Mouse (Mus musculus): Measurements from ENCODE around the gene Gabpb1. TPM values are rescaled to one million over a fixed set of nuclear protein-coding genes. Genes with fewer than 3 reads are reported as not detected.

Gene Gabpb1
- total RNA-seq (2021): 10 to 100 TPM; 15.4 to 19.6 TPM
- long read RNA-seq, full-length matches to known transcripts: 16 of 36 reads
- long read RNA-seq, partial matches to known transcripts: 4 of 36 reads
- long read RNA-seq, other reads (novel, unspliced or antisense): 16 of 36 reads

DNA sequence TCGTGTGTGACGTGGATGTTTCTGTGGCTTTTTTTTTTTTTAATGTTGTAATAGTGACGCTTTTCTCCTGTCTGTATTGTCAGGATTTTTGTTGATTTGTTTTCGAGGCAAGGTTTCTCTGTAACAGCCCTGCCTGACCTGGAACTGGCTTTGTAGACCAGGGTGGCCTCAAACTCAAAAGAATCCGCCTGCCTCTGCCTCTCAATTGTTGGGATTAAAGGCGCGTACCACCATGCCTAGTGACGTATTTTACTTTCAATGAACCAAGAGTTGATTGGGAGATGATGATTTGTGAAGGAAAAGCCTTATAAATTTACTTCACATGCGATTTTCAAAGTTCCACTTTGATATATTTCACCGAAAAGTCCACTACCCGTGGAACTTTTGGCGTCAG, at the start of gene Gabpb1:
TSS of gene Gabpb1 (minus strand) at position 216 of the 394 bp plus-strand sequence.
- no peak for DNase-seq (ENCODE audit: low spot score in 2 of 2)

DNA sequence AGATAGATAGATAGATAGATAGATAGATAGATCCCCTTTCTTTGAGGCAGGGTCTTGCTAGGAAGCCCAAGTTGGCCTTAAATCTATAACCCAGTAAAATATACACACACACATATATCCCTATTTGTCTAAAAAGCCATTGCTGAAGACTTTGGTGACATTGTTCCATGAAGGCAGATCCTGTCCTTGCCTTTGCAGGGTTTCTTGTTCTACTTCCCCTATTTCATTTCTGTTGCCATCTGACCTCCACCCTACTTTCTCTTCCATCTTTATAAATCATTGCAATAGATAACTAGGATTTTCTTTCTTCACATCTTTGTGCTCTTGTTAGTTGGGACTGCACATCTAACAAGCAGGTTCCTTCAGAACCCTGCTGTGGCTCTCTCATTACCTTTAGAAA, 36.8 kb upstream of the Gabpb1 start:
- DNase-seq (ENCODE audit: low spot score in 2 of 2): no peak

DNA sequence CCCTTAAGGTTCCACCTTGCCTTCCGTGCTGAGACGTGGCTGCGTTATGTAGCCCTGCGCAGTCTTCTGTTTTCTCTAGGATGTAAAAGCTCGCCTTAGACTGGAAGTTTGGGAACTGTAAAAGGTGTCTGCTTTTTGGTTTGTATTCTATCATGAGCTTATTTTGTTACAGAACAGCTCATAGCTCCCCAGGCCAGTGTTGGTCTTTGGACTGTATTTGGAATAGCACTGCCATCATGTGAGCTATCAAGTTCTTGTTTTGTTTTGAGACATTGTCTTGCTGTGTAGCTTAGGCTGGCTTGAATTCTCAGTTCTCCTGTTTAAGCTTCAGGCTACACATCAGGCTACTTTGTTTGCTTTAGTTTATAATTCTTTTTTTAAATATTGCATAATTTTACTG, 36.4 kb upstream of the Gabpb1 start:
- DNase-seq (ENCODE audit: low spot score in 2 of 2): no peak

DNA sequence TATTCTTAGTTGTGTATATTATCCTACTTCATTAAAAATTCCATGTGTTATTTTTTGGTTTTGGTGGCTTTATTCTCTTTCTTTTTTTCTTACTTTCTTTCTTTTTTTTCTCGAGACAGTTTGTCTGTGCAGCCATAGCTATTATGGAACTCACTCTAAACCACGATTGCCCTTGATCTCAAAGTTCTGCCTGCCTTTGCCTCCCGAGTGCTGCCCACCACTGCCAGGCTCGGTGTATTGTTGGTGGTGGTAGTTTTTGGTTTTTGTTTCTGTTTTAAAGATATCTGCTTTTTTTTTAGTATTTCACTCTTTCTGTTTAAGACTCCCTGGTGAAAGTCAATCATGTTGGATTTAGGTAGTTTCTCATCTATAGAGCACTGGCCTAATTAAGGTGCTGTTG, 32.2 kb upstream of the Gabpb1 start:
- DNase-seq (ENCODE audit: low spot score in 2 of 2): no peak

DNA sequence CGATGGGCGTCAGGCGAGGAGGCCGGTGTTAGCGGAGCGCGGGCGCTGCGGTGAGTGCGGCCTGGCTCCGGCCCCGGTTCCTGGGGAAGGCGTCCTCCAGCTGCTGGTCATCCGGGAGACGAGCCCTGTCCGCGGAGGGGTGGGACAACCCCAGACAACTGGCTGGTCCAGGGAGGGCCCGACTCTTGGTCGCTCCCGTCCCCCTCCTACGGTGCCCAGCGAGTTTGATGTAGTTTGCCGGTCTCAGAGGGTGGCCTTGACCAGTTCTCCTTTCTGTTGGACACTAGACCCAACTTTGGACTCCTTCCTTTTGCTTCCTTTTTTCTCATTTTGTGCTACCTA, 31.3 kb upstream of the Gabpb1 start:
- no peak for DNase-seq (ENCODE audit: low spot score in 2 of 2)

DNA sequence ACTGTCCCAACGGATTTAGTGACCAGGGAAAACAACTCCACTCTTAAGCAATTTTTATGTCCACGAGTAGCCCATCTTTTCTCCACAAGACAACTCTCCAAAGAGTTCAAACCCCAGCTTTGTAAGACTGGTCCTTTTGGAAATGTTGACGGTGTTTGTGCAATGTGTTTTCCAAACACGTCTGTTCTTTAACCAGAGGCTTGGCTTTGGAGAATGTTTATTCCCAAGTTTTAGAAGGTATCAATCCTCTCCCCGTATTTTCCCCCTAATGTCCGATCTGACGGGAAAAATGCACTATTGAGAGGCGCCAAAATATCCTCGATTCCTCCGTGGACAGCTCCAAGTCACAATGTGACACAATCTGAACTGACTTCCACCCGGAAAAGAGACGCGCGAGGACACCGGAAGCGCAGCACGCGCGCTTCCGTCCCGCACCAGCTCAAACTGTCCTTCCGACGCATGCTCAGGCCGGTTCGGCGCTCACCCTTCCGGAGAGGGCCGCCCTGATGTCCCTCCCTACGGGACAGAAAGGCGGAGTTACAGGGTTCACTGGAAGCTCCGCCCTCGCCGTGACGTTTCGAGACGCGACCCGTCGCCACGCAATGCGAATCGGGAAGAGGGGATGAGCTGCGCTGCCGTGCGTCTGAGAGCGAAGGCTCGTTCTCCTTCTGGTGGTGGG, 30.8 kb upstream of the Gabpb1 start, which contains the start of gene Usp8:
TSS of gene Usp8 (plus strand) at position 570 of the 679 bp plus-strand sequence.
- peak; percentile 98 to 99 for DNase-seq (ENCODE audit: low spot score in 2 of 2)

DNA sequence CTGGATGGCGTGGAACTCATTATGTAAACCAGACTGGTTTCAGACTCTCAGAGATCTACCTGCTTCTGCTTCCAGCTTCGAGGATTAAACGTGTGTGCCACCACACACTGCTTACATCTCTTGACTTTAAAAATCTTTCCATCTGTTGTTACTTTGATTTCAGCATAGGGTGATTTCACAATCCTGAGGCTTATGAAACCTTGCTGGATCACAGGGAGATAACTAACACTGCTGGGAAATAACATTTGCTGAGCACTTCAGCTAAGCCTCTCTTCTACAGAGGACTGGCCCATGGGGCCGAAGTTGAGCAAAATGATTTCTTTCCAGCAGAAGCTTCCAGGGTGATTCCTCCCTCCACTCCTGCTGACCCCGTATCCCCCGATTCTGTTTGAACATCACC, 19.1 kb upstream of the Gabpb1 start:
- DNase-seq (ENCODE audit: low spot score in 2 of 2): no peak

DNA sequence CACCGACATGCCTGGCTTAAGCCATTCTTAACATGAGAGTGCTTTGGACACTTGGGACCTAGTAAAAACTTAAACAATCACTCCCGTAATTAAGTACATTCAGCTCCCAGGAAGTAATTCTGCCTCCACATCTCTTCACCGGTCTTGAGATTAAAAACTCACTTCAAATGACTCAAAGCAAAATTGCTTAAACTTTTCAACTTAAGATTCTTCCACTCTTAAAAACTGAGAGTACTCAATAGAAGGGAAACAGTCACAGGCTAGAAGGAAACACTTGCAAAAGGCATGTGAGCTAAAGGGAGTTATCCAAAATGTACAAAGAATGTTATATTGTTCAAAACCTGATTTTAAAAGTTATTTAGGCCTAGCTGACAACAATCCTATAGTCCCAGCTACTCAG, 15.2 kb upstream of the Gabpb1 start:
- DNase-seq (ENCODE audit: low spot score in 2 of 2): no peak

DNA sequence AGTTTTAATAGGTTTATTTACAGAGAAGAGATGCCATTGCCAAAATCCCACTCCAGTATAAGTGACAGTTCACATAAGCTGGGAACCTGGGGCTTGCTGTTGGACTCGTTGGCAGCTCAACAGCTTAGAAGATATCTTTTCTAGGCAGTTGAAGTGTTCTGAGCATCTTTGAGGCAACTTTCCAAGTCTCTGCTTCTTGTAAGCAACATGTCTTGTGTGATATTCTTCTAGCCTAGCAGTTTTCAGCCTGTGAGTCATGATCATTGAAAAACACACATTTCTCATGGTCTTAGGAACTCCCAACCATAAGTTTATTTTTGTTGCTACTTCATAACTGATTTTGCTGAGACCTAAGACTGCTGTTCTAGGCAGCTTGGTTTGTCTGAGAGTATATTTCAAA, 6.8 kb upstream of the Gabpb1 start:
- DNase-seq (ENCODE audit: low spot score in 2 of 2): no peak

DNA sequence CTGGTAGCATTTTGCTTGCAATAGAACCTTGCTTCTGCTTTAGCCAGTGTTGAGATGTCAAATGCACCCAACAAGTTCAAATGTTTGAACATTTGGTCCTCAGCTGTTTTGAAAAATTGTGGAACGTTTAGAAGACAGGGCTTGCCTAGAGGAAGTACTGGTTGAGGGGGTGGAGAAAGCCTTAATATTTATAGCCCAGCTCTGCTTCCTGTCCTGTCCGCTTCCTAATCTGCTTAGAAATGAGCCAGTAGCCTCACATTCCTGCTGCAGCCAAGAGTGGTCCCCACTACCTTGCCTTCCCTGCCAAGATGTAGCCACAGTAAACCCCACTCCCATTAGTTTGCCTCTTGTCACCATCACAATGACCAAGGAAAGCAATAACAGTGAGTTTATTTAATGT, 6.2 kb upstream of the Gabpb1 start:
- DNase-seq (ENCODE audit: low spot score in 2 of 2): no peak

DNA sequence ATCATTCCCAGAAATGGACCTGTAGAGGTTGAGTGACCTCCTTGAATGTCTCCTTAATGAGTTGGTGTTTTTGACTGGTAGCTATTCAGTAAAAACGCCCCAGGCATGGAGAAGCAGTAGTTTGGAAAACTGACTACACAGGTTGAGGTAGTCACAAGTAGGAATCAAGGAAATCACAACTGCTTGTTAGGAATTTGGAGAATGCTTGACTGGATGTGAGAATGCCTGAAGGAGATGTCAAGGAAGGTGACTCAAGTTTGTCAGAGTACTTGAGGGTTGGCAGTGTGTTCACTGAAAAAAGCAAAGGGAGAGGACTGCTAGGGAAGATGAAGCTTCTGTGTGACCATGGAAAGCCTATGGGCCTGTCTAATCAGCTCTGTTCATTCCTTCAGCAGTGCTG, 1.2 kb upstream of the Gabpb1 start:
- no peak for DNase-seq (ENCODE audit: low spot score in 2 of 2)

DNA sequence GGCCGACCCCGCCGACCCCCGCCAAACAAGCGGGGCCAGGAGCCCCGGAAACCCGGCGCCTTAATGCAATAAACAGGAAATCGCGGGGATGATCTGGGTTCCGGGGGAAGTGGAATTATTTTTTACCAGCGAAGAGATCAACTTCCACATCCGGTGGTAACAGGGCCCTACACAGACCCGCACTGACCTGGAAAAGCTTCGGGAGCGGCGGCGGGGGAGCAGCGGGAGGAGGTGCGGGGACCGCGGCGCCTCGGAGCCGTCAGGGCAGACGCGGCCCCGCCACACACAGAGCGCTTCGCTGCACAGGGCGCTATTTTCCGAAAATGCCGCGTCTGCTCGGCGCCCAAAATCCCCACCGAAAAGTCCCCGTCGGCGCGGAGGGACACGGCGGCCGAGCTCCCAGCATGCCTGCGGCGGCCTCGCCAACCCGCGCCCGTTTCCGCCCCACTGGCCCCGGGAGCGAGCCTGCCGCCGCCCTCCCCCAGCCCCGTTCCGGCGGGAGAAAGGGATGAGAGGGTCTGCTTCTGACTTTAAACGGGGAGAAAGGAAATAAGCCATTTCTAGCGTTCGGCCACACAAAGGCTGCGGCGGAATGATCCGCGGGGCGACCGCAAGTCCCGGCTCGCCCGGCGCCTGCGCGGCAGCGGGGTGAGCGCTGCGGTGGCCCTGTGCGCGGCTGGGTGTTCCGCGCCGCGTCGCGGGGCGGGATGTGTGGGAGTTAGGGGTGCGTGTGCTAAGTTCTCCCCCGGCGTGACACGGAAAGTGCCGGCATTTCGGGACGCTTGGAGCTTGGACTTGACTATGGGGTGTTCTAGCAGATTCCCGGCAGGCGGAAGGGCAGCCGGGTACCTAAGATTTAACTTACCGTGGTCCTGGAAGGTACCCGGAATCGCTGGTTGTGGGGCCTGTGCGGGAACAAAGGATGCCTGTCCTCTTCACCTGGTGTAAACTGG, 692 bp downstream of the Gabpb1 start:
- DNase-seq (ENCODE audit: low spot score in 2 of 2): peak; percentile 86 to 90

DNA sequence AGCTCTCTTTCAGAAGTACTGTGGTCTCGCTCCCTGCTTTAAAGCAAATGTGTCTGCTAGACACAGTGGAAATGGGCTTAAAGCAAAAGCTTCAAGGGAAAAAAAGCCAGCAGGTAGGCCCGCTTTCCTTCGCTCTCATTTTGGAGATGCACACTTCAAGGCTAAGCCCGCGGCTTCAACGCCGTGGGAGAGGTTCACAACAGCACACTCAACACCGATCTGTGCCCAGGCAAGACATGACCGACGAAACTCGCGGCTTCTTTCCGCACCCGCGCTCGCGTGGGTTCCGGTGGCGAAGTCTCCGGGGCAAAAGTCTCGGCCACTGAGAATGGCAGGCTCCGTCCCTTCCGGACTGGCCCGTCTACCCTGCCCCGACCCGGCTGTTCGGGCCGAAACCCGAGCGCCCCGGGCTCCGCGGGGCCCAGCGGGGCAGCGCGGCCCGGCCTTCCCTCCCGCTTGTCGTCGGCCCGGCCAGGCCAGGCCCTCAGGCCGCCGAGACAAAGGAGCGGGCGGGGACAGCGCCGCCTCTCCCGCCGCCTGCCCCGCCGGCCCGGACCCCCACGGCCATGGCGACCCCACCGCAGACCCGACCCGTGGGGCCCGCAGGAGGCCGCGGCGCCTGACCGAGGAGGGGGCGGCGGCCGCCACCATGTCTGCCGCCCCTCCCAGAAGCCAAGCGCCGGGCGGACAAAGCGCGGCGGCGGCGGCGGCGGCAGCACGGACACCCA, 1.5 kb downstream of the Gabpb1 start:
- peak; percentile 16 to 22 for DNase-seq (ENCODE audit: low spot score in 2 of 2)

DNA sequence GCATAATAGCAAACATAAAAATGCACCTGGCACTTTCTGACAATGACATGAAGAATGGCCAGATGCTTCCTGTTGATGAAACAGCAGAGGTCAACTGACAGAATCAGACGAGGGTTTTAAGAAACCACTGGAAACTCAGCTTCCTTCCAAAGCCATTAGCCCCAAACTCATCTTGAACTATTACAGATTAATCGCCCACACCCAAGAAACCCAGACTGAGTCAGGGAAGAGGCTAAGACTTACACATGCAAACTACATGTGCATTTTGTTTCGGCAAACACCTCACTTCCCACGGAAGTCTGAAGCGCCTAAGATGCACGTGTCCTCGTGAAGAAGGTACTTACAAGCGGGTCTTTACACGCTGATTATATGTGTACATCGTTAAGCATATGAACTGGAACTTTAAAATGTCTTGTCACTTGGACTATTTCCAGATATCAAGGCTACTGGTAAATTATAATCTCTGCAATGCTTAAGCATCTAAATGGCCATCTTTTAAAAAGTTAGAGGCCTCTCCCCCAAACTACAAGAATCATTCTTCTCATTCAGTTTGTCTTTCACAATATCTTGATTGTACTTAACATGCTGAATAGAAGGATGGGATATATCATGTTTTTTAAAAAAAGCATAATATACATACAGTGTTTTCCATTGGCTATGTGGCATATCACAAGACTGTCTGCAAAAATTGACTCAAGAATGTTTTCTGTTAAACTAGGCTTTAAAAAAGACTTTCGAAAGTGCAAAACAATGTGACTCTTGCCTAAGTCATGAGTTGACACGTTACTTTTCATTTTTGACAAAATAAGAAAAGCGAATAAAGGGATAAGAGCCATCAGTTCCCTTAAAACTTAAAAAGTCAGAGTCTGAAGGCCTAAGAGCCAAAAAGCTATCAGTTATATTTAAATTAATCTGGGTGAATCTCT, 2.6 kb downstream of the Gabpb1 start:
- no peak for DNase-seq (ENCODE audit: low spot score in 2 of 2)

DNA sequence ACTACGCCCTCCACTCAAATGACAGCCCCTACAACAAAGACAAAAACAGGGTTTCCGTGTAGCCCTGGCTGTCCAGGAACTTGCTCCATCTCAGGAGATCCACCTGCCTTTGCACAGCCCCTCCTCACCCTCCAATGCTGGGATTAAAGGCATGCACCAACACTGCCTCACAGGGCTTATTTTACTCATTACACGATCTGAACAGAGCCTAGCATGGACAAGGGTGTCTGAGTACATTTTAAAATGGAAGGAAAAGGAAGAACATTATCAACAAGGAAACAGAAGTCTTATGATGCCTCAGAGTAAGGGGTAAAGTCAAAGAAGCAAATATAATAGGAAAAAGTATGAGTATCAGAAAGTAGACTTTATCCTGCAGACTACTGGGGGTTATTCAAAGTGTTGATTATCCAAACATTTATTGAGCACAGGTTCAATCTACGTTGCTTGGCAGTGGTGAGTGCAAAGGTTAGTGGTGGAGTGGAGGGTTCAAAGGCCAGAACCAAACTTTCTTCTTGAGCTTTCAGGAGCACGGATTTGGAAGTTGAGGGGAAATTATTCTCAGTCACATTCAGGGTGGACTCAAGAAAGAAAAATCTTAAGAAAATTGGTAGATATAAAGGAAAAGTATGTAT, 7.4 kb downstream of the Gabpb1 start:
- DNase-seq (ENCODE audit: low spot score in 2 of 2): no peak

DNA sequence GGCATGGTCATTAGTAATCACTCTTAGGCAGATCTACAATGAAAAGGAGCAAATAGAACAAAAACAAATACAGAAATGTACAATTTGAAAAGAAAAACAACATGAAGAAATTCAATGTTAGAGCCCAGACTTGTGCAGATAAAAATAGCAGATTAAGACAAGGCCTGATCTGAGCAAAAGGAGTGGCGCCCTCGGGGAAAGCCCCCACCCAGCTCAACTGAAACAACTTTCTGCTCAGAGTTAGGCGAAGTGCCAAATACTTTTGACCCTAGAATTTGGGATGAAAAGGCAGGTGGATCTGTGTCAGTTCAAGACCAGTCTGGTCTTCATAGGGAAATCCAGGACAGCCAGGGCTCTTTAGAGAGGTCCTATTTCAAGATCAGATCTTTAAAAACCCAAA, 10.2 kb downstream of the Gabpb1 start:
- no peak for DNase-seq (ENCODE audit: low spot score in 2 of 2)

DNA sequence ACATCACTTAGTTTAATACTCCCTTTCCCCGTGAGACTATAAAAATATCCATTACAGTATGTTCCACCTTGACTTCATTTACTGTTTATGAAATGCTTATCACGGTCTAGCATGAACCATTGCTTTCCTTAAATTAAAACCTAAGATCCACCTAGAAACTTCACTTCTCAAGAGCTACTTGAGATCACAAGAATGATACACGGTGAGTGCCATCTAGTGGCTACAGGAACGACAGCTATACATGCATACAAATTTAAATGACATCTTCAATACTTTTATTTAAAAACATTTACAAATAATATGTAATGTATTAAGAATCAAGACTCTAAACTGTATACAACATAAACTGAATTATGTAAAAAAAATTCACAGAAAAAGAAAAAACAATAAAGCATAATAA, 12.7 kb downstream of the Gabpb1 start:
- peak in 1 of 2 experiments; percentile 46 for DNase-seq (ENCODE audit: low spot score in 2 of 2)

DNA sequence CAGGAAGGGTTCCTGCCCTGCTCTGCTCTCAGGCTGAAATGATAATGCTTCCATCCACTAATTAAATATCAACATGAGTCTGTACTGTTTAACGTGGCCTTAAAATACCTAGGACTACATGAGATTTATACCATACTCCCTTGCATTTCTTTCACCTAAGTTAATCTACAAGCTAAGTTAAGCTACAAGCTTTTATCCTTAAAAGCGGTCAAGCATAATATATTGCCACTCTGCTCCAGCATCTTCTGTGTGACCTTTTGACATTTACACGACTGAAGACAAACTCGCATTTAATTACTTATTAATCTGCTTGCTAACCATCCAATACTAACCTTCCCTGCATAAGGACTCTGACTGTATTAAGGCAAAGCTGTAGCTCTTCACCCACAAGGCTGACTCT, 23.2 kb downstream of the Gabpb1 start:
- no peak for DNase-seq (ENCODE audit: low spot score in 2 of 2)

DNA sequence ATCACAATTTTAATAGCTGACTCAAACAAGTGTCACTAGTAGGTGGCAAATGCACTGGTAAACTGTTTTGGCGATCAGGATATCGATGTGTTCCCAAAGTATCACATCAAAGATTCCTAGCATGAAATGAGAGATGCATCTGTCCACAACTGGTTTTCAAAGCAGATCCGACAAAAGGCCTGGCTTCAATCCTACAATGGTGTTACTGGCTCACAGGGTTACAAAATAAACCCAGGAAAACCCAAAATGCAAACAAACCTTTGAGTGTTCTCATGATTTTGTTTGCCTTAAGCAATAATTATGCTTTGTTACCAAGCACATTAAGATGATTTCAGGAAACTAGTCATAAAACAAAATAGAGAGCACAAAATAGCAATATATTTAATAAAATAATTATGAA, 28.4 kb downstream of the Gabpb1 start:
- no peak for DNase-seq (ENCODE audit: low spot score in 2 of 2)

DNA sequence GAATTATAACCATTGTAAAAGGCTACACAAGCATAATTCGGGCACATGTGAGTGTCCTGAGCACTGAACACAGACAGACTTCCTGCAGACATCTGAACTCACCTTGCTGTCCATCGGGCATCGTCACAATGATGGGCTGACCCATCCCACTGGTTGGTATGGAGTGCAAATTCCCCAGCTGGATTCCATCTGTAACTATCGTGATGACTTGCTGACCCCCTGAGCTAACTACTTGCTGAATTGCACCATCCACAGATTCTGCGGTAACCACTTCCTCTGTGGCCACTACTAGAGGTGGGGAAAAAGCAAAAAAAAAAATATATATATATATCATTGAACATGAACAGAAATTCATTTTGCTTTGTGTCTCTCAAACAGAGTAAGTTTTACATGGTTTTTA, 29.7 kb downstream of the Gabpb1 start:
- DNase-seq (ENCODE audit: low spot score in 2 of 2): no peak

All from layer of hippocampus, adult 18-20 months (tissue).